Comparison of ENCODE assay signal across 21 mouse cellular contexts in the genomic region with DNA sequence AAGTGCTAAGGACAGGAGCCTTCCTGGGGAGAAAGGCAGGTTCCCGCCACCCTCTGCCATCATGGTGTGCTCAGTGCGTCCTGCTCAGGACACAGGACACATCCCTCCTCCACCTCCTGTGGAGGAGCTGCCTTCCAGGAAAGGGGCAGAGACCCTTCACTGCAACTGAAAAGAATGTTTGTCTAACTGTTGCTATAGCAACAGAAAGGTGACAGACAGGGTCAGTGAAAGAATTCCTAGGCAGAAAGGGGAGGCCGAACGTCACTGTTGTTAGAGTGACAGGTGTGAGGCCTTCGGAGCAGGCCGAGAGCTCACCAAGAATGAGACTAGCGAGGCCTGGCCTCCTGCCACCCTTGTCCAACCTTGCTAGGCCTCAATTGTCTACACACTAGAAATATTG. TPM values are rescaled to one million over a fixed set of nuclear protein-coding genes. Genes with fewer than 3 reads are reported as not detected.
DNase-seq lines count a peak whose midpoint lies in the region; ATAC-seq and TF ChIP-seq lines count a peak whose summit lies in the region.
"Had no signal": no experiment of that assay in that cellular context is flagged by ENCODE, and none has a peak within 500 bp of the region (broad histone marks: within the 10 kb centered on the region; RNA-seq: fewer than 3 reads in every experiment).

No protein-coding gene starts in this region.

- H3K27me3 ChIP-seq in forebrain, embryonic 12.5 days, result no peaks in the 10 kb centered on the region
- H3K27me3 ChIP-seq in forebrain, embryonic 15.5 days, result no peaks in the 10 kb centered on the region
- H3K27me3 ChIP-seq in kidney, embryonic 15.5 days, result no peaks in the 10 kb centered on the region
- H3K27me3 ChIP-seq in midbrain, embryonic 11.5 days (ENCODE audit: control insufficient read depth, insufficient read depth, low read length), result no peaks in the 10 kb centered on the region
- H3K27me3 ChIP-seq in midbrain, postnatal 0 days (ENCODE audit: insufficient read depth, low read length), result no peaks in the 10 kb centered on the region
- H3K27me3 ChIP-seq: CH12.LX; hindbrain, embryonic 15.5 days; limb, embryonic 12.5 days; midbrain, embryonic 13.5 days; Patski had no signal

- no peak overlapping the region for H3K4me2 ChIP-seq in forebrain, embryonic 12.5 days
- no peak overlapping the region for H3K4me2 ChIP-seq in forebrain, embryonic 15.5 days (replicated peaks)
- no peak overlapping the region for H3K4me2 ChIP-seq in kidney, embryonic 15.5 days
- no peak overlapping the region for H3K4me2 ChIP-seq in midbrain, embryonic 11.5 days
- no peak overlapping the region for H3K4me2 ChIP-seq in midbrain, postnatal 0 days (ENCODE audit: low read depth, low read length, poor library complexity, severe bottlenecking)
- H3K4me2 ChIP-seq: heart, embryonic 11.5 days; hindbrain, embryonic 15.5 days; limb, embryonic 12.5 days; midbrain, embryonic 13.5 days had no signal

- intact Hi-C loops in left cerebral cortex, postnatal 4 days (cut with DNase I), result no loop called here

- WGBS in forebrain, embryonic 12.5 days, result 24% methylated on average over 7 of the region's 7 CpGs
- 25% methylated on average over 7 of the region's 7 CpGs for WGBS in forebrain, embryonic 15.5 days
- 26% methylated on average over 7 of the region's 7 CpGs for WGBS in kidney, embryonic 15.5 days
- 23% methylated on average over 7 of the region's 7 CpGs for WGBS in midbrain, embryonic 11.5 days
- 15% methylated on average over 7 of the region's 7 CpGs for WGBS in midbrain, postnatal 0 days

- H3K9ac ChIP-seq in forebrain, embryonic 12.5 days, result no peak overlapping the region
- H3K9ac ChIP-seq in forebrain, embryonic 15.5 days (replicated peaks), result no peak overlapping the region
- no peak overlapping the region for H3K9ac ChIP-seq in kidney, embryonic 15.5 days
- no peak overlapping the region for H3K9ac ChIP-seq in midbrain, embryonic 11.5 days (ENCODE audit: low read length)
- no peak overlapping the region for H3K9ac ChIP-seq in midbrain, postnatal 0 days (replicated peaks; ENCODE audit: low read length, poor library complexity, severe bottlenecking)
- H3K9ac ChIP-seq: hindbrain, embryonic 15.5 days; limb, embryonic 12.5 days; midbrain, embryonic 13.5 days had no signal

- H3K4me1 ChIP-seq in forebrain, embryonic 12.5 days, result peaks cover 31% of the 10 kb centered on the region
- peaks cover 21% of the 10 kb centered on the region for H3K4me1 ChIP-seq in forebrain, embryonic 15.5 days
- H3K4me1 ChIP-seq in kidney, embryonic 15.5 days, result peaks cover 51% of the 10 kb centered on the region
- H3K4me1 ChIP-seq in midbrain, embryonic 11.5 days (ENCODE audit: control insufficient read depth, insufficient read depth, low read length), result peaks cover 13% of the 10 kb centered on the region
- no peaks in the 10 kb centered on the region; the same call in 1 of the 2 replicates for H3K4me1 ChIP-seq in midbrain, postnatal 0 days (ENCODE audit: insufficient read depth, low read length)

- H3K9me3 ChIP-seq in forebrain, embryonic 12.5 days, result no peaks in the 10 kb centered on the region
- H3K9me3 ChIP-seq in forebrain, embryonic 15.5 days, result no peaks in the 10 kb centered on the region
- no peaks in the 10 kb centered on the region for H3K9me3 ChIP-seq in kidney, embryonic 15.5 days (replicated peaks)
- no peaks in the 10 kb centered on the region for H3K9me3 ChIP-seq in midbrain, embryonic 11.5 days (ENCODE audit: control insufficient read depth, low read length)
- no peaks in the 10 kb centered on the region for H3K9me3 ChIP-seq in midbrain, postnatal 0 days (ENCODE audit: low read length)
- H3K9me3 ChIP-seq: hindbrain, embryonic 15.5 days; limb, embryonic 12.5 days; midbrain, embryonic 13.5 days had no signal

- no peak for ATAC-seq in forebrain, embryonic 12.5 days (ENCODE audit: low FRiP score)
- no peak for ATAC-seq in forebrain, embryonic 15.5 days (replicated peaks)
- ATAC-seq in kidney, embryonic 15.5 days (replicated peaks; ENCODE audit: low FRiP score), result 0 out of 2 replicates have a peak, but pooled peaks have one; percentile 22
- ATAC-seq in midbrain, embryonic 11.5 days (ENCODE audit: low FRiP score), result 0 out of 2 replicates have a peak, but pooled peaks have one; percentile 19
- no peak for ATAC-seq in midbrain, postnatal 0 days (ENCODE audit: low FRiP score)
- ATAC-seq: midbrain, embryonic 13.5 days; Patski had no signal

- no peak for DNase-seq in kidney, adult 18-20 months
- no peak for DNase-seq in midbrain, embryonic 11.5 days (ENCODE audit: low spot score, missing footprints)
- DNase-seq in midbrain, postnatal 0 days (ENCODE audit: low spot score), result no peak
- peak; percentile 68 for DNase-seq in yolk sac, embryonic 10.5 days (ENCODE audit: low spot score)
- DNase-seq in left cerebral cortex, postnatal 4 days, result no peak
- DNase-seq: adrenal gland, postnatal 25 days; cerebellum, adult 9-11 months; gastrocnemius, postnatal 10 days; layer of hippocampus, postnatal 36 days; lung, adult 18-20 months; right cerebral cortex, postnatal 4 days; thymus, postnatal 14 days had no signal

- H3K36me3 ChIP-seq in forebrain, embryonic 12.5 days (replicated peaks), result peaks cover 81% of the 10 kb centered on the region
- H3K36me3 ChIP-seq in forebrain, embryonic 15.5 days, result peaks cover 73% of the 10 kb centered on the region
- H3K36me3 ChIP-seq in kidney, embryonic 15.5 days, result peaks cover 75% of the 10 kb centered on the region
- H3K36me3 ChIP-seq in midbrain, embryonic 11.5 days (ENCODE audit: control insufficient read depth, insufficient read depth, low read length), result peaks cover 19% of the 10 kb centered on the region
- H3K36me3 ChIP-seq in midbrain, postnatal 0 days (ENCODE audit: insufficient read depth, low read length), result peaks cover 66% of the 10 kb centered on the region

- TF ChIP-seq CTCF in midbrain, postnatal 0 days (IDR thresholded peaks at IDR 0.05), result no peak

- no peak overlapping the region for H3K4me3 ChIP-seq in forebrain, embryonic 12.5 days (replicated peaks)
- no peak overlapping the region for H3K4me3 ChIP-seq in forebrain, embryonic 15.5 days
- no peak overlapping the region for H3K4me3 ChIP-seq in kidney, embryonic 15.5 days (replicated peaks)
- no peak overlapping the region for H3K4me3 ChIP-seq in midbrain, embryonic 11.5 days (ENCODE audit: low read depth, low read length)
- H3K4me3 ChIP-seq in midbrain, postnatal 0 days (ENCODE audit: low read depth, low read length), result no peak overlapping the region
- H3K4me3 ChIP-seq: hindbrain, embryonic 15.5 days; limb, embryonic 12.5 days; midbrain, embryonic 13.5 days had no signal

- H3K27ac ChIP-seq in forebrain, embryonic 12.5 days, result 0 out of 2 replicates have a peak overlapping the region, but pooled peaks have one; percentile 5
- H3K27ac ChIP-seq in forebrain, embryonic 15.5 days (replicated peaks), result no peak overlapping the region
- H3K27ac ChIP-seq in kidney, embryonic 15.5 days, result peak overlapping the region; percentile 52; the same call in 1 of the 2 replicates
- no peak overlapping the region for H3K27ac ChIP-seq in midbrain, embryonic 11.5 days (ENCODE audit: low read depth, low read length)
- no peak overlapping the region for H3K27ac ChIP-seq in midbrain, postnatal 0 days (ENCODE audit: low read depth, low read length)
- H3K27ac ChIP-seq: hindbrain, embryonic 15.5 days; limb, embryonic 12.5 days; midbrain, embryonic 13.5 days had no signal

RNA-seq across cellular contexts. Expression of a gene that starts 8.8 kb away (rescaled TPM):
- 36.4 and 37.0 TPM in 2 replicates for polyA plus RNA-seq in forebrain, embryonic 12.5 days (2016; fragmentation: Nextera tagmentation; extraction: Ambion mirVana)
- 54.9 and 55.6 TPM in 2 replicates for polyA plus RNA-seq in forebrain, embryonic 15.5 days (2015; fragmentation: Nextera tagmentation; extraction: Ambion mirVana)
- polyA plus RNA-seq in kidney, embryonic 15.5 days (2015; fragmentation: Nextera tagmentation; extraction: Ambion mirVana), result 16.0 and 16.9 TPM in 2 replicates
- 20.4 and 21.4 TPM in 2 replicates for polyA plus RNA-seq in midbrain, embryonic 11.5 days (2014; fragmentation: Nextera tagmentation; extraction: Ambion mirVana)
- 61.5 and 66.3 TPM in 2 replicates for total RNA-seq in midbrain, postnatal 0 days (2014; rRNA removed)
- polyA plus RNA-seq in midbrain, postnatal 0 days (2015; fragmentation: Nextera tagmentation; extraction: Ambion mirVana), result 35.8 and 37.0 TPM in 2 replicates
- 10 to 100 TPM; 53.1 to 54.0 TPM for total RNA-seq in left cerebral cortex, postnatal 4 days (2021)

RNA-seq across cellular contexts. Expression of a gene that starts 17.6 kb away (rescaled TPM):
- polyA plus RNA-seq in forebrain, embryonic 12.5 days (2016; fragmentation: Nextera tagmentation; extraction: Ambion mirVana), result 41.9 and 47.7 TPM in 2 replicates
- polyA plus RNA-seq in forebrain, embryonic 15.5 days (2015; fragmentation: Nextera tagmentation; extraction: Ambion mirVana), result 51.5 and 52.3 TPM in 2 replicates
- polyA plus RNA-seq in kidney, embryonic 15.5 days (2015; fragmentation: Nextera tagmentation; extraction: Ambion mirVana), result 27.5 and 27.8 TPM in 2 replicates
- 41.0 and 42.5 TPM in 2 replicates for polyA plus RNA-seq in midbrain, embryonic 11.5 days (2014; fragmentation: Nextera tagmentation; extraction: Ambion mirVana)
- 80.9 and 86.0 TPM in 2 replicates for total RNA-seq in midbrain, postnatal 0 days (2014; rRNA removed)
- polyA plus RNA-seq in midbrain, postnatal 0 days (2015; fragmentation: Nextera tagmentation; extraction: Ambion mirVana), result 53.0 and 55.0 TPM in 2 replicates
- 10 to 100 TPM; 65.8 to 70.5 TPM for total RNA-seq in left cerebral cortex, postnatal 4 days (2021)

Comparison
In these comparisons a context has a peak if more than half of its experiments do, and no peak if none do; other contexts are left out.
1. ATAC-seq: peak in kidney, embryonic 15.5 days (single experiment) and midbrain, embryonic 11.5 days (single experiment); none in forebrain, embryonic 12.5 days (single experiment), forebrain, embryonic 15.5 days (single experiment) and midbrain, postnatal 0 days (single experiment).
2. H3K27ac ChIP-seq: peak in forebrain, embryonic 12.5 days (single experiment) and kidney, embryonic 15.5 days (single experiment); none in forebrain, embryonic 15.5 days (single experiment), midbrain, embryonic 11.5 days (single experiment) and midbrain, postnatal 0 days (single experiment).